Mouse (Mus musculus) heart, adult 11 months (tissue): ENCODE measurements around the gene Cib1.

Experiments used
- DNase-seq: peaks from one replicate; pipeline ENCODE4 v3.0.0; 2022

Cib1 gene

DNA sequence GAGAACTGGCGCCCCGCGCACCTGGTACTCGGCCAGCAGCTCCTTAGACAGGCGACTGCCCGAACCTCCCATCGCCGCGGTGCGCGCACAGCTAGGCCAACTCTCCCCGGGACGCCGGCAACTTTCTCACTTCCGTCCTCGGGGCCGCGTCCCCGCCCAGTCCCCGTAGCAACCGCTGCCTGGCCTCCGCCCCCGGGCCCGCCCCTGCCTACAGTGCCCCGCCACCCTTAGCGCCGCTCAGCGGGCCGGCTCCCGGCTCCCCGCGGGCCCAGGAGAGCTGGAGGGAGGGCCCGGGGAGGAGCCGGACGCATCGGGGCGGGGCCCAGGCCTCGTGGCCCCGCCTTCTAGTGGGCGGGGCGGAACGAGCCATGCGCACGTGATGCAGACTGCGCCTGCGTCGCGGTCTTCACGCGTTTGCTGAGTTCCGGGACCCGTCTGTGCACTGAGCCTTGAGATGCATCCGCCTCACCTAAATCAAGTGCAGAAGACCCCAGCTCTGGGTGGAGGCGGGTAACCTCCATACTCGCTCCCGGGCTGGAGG lies at the start of gene Cib1, which contains the start of gene Gdpgp1:
Gene Cib1 (minus strand): TSS at position 325 of the 541 bp plus-strand sequence.
Gene Gdpgp1 (plus strand): TSS at position 377 of the 541 bp plus-strand sequence.
- peak; percentile 100 for DNase-seq

DNA sequence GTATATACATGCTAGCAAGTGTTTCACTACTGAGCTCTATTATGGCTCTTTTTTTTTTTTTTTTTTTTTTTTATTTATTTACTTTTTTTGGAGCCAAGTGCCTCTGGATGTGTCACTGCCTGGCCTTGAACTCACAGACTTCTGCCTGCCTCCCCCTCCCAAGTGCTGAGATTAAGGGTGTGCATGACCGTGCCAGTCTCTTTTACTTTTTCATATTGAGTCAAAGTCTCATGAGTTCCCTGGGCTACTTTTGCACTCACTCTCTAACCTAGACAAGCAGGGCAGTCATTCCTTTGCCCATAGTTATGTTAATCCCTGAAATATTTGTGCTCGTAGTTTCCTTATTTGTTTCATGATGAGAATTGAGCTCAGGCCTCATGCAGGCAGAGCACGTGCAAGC lies 49.0 kb upstream of the Cib1 start:
- DNase-seq = peak; percentile 57

DNA sequence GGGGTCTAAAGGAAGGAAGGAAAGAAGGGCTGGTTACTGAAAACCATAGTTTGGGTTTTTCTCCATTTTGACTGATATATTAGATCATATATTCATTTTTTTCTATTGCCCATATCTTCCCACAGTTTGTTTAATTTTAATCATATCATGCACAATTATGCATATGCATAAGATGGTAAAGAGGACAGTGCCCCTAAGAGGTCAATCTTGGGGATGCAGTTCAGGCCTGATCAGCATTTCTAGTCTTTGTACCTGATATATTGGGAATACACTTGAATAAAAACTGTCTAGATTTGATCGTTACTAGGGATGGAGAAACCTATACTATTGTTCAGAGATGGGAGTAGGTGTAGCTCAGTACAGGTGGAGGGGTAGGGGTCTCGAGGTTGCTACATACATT lies 48.4 kb upstream of the Cib1 start:
- peak; percentile 46 for DNase-seq

DNA sequence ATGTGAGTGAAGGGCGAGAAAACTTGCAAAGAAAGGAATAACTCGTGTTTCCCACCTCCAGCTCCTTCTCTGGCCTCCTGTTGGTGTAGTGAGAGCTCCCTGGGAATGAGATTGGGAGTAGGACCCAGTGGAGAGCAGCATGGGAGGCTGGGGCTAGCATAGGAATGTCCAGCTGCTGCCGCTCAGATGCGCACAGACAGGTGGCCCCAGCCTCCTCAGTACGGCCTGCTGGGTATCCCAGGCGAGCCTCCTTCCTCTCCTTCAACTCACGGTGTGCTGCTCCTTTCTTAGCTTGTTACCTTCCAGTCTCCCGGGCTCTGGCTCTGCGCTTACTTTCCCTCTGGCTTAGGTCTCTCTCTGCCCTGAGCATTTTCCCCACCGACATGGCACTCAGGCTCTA lies 47.4 kb upstream of the Cib1 start:
- DNase-seq = no peak

DNA sequence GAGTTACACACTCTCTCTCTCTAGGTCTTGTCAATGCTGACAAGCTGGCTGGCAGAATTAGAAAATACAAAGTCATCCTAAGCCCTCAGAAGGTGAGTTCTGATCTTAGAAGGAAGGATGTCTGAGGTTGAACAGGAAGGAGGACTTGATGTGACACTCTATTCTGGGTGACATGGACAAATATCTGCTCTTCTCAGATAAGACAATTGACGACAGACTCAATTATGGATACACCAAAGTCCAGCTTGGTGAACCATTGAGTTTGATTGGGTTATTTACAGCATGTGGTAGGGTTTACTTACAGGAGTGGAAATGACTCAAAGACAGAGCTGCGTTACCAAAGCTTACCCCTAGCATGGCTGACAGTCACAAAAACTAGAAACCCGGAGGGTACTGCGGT lies 43.8 kb upstream of the Cib1 start:
- no peak for DNase-seq

DNA sequence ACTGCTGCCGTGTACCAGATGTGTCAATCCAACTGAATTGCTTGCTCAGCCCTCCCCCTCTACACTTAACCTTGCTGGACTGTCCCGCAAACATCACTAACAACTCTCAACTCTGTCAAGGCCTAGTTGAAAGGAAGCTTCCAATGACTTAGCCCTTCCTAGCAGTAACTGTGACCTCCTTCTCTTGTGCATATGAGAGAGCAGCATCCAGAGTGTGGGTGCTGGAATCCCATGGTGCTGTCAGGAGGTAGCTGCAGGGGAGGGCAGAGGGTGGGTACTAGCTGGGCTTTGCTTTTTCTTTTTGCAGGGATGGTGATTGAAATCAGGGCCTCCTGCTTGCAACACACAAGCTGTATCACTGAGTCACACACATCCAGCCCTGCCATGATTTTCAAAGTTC lies 40.8 kb upstream of the Cib1 start:
- DNase-seq = no peak

DNA sequence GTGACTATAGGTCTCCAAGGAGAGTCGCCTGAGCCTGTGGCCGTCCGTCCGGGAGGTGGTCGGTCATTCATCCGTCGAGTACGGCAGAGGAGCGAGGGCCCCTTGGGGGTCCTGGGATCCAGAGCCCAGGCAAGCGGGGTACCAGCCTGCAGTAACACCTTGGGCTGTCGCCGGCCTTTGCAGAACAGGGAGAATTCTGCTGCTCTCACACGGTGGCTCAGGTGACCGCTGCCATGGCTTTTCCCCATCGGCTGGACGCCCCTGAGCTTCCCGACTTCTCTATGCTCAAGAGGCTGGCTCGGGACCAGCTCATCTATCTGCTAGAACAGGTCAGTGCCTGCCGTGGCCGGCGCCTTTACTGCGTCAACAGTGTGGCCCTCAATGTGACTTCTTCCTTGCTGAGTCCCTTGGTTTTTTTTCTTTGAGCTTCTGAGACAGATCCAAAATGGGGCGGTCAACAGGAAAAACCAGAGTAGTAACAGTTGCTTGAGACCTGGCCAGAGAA lies 37.2 kb upstream of the Cib1 start:
- no peak for DNase-seq

DNA sequence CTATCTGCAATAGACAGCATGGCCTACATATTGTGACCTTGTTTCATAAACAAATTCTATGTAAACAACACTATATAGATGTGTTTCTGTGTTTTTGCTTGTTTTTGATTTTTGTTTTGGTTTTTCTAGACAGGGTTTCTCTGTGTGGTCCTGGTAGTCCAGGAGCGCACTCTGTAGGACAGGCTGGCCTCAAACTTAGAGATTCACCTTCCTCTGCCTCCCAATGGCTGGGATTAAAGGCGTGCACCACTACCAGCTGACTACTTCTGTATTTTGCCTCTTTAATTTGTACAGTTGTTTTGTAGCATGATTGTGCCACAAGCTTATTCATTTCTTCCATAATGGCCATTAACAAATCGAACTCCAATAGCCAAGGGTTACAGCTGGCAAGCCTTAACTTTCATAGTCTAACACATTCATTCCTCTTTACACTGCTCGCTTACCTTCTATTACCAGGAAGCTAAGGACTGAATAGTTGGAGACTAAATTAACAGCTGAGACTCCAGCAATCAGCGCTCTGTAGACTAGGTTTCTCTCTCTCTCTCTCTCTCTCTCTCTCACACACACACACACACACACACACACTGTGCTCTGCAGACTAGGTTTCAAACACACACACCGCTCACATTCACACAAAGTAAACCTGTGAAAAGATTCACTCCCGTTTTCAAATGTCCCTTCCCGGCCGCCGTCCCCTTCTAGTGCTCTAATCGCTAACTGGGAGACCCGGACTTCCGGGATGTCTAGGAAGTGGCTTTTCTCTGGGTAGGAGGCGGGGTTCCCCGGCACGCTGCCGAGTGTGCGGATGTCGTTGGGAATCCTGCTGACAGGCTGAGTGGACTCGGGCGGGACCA lies 36.5 kb upstream of the Cib1 start, which contains the start of gene Vps33b:
Gene Vps33b (plus strand): TSS at position 753 of the 854 bp plus-strand sequence.
- peak; percentile 99 for DNase-seq

DNA sequence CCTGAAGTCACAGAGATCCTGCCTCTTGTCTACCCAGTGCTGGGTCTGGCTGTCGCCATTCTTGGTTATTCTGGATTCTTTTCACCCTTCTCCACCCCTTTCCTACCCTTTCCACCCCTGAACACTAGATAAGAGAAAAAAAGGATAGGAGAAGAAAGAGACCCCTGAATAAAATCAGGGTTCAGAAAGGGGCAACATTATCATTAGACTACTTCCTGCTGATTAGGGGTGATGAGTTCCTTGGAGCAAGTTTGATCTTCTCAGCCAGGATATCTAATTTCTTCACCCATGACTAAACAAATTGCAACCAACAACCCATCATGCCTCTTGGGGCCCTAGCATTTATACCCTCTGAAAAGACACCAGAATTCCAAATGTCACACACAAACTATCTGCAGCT lies 35.2 kb upstream of the Cib1 start:
- DNase-seq = no peak

DNA sequence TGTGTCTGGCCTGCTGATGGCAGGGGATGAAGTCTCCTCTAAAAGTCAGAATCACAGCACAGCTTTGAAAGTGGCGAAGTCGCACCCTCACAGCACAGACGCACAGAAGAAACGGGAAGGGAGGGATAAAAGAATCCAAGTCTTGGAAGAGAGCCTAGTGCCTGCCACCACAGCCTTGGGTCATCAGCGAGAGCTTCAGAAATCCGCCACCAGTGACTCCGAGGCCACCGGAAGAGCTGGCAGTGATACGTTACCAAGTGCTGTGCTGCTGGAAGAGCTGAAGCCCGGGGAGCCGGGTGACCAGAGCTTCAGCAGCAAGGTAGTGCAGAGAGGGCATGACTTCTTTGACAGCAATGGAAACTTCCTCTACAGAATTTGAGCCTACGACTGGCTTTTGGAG lies 32.0 kb upstream of the Cib1 start:
- no peak for DNase-seq

DNA sequence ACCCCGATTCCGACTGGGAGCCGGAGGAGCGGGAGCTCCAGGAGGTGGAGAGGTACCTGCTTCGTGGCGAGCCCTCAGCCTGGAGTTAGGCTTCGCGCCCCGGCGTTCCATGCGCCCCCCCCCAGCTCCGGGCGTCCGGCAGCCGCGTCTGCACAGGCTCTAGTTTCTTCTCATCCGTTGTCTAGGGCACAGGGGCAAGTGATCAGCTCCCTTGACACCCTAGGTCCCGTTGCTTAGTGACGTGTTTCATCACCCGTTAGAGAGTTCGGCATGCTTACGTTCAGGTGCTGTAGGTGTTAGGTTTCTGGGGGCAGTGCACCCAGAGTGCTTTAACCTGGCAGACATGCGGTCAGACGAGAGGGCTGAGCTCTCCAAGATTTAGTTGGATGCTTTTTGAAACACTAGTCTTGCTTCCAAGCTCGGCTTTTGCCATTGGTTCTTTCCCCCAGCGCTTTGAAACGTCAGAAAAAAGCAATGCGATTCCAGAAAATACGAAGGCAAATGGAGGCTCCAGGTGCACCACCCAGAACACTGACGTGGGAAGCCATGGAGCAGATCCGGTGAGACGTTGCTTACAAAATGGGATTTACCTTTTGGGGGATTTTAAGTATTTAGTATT lies 28.9 kb upstream of the Cib1 start:
- no peak for DNase-seq

DNA sequence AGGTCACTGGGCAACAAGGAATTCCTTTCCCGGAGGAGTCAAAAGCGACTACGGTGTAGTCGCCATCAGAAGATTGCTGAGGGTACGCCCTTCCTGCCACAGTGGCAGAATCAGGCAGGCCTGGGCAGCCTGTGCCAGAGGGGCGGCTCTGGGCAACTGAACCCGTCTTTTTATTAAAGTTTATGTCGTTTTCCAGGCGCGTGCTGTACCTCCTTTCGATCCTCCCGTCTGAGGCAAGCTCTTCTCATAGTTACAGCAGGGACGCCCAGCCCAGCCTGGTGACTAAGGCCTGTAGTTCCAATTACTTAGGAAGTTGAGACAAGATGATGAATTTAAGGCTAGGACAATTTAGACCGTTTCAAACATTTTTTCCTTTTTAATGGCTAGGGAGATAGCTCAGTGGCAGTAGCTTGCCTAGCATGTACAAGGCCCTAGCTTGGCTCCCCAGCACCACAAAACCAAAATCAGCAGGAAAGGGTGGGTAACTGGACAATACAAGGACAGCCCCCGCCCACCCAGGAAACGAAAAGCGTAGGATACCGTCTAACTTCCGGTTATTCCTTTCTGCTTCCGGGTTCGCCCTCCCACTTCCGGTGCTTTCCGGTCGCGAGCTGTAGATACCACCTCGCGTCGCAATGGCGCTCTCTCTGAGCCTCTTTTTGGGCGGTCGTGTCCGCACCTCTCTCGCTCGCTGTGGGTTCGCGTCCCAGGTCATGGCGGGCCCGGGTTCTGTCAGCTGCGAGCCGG lies 28.2 kb upstream of the Cib1 start, which contains the start of gene Ngrn:
Gene Ngrn (plus strand): TSS at position 591 of the 747 bp plus-strand sequence.
- peak; percentile 98 for DNase-seq

DNA sequence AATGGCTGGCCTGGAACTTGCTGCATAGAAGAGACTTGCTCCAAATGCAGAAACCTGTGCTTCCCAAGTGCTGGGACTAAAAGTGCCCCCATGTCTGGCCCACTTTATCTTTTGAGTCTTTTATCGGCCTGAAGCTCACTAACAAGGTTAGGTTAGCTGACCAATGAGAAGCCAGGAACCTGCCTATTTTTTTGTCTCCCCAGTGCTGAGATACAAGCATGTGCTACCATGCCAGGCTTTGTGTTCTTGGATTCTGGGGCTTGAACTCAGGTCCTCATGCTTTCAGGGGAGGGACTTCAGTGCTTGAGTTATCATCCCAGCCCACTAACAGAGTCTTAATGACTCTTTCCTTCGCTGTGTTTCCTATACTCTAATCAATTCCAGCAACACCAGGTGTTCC lies 25.1 kb upstream of the Cib1 start:
- no peak for DNase-seq

DNA sequence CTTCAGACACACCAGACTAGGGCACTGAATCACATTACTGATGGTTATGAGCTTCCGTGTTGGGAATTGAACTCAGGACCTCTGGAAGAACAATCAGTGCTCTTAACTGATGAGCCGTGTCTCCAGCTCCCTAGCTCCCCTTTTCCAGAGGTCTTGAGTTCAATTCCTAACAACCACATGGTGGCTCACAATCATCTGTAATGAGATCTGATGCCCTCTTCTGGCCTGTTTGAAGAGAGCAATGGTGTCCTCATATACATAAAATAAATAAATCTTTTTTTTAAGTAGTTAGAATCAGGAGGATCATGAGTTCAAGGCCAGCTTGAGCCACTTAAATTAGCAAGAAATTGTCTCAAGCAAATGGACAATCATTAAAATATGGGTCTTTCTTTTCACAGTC lies 23.4 kb upstream of the Cib1 start:
- no peak for DNase-seq

DNA sequence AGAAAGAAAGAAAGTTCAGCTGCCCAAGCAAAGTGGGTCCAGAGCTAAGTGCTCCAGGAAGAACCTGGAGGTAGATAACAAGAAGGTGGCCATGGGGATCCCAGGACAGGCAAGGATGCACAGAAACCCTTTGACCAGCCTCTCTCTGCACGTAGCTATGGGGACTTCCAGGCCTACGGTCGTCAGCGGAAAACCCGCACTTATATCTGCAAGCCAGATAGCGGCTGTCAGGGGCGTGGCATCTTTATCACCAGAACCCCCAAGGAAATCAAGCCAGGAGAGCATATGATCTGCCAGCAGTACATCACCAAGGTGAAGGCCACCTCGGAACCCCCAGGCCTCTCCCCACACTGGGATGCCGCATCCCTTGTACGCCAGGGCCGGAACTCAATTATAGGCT lies 20.3 kb upstream of the Cib1 start:
- DNase-seq = no peak

DNA sequence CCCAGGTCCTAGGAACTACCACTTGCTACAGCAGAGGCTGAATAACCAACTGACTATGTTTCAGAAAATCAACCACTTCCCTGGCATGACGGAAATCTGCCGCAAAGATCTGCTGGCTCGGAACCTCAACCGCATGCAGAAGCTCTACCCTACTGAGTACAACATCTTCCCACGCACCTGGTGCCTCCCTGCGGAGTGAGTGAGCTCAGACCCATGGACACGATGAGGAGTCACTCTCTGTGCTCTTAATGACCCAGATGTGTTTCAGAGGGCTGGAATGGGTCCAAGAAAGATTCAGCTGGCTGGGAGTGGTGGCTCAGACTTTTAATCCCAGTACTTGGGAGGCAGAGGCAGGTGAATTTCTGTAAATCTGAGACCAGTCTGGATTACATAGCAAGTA lies 19.8 kb upstream of the Cib1 start:
- DNase-seq = no peak

DNA sequence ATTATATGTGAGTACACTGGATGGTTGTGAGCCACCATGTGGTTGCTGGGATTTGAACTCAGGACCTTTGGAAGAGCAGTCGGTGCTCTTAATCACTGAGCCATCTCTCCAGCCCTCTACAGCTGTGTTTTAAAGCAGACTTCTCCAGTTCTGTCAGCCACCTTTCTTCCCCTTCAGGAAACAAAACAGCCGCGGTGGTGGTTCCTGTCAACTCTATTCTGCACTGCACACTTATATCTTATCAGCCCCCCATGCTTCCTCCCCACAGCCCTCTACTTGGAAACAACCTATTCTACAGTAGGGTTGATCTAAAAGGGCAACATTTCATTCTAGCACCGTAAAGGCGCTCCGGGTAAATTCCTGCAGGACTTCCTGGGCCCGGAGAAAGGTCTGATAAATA lies 14.2 kb upstream of the Cib1 start:
- no peak for DNase-seq

DNA sequence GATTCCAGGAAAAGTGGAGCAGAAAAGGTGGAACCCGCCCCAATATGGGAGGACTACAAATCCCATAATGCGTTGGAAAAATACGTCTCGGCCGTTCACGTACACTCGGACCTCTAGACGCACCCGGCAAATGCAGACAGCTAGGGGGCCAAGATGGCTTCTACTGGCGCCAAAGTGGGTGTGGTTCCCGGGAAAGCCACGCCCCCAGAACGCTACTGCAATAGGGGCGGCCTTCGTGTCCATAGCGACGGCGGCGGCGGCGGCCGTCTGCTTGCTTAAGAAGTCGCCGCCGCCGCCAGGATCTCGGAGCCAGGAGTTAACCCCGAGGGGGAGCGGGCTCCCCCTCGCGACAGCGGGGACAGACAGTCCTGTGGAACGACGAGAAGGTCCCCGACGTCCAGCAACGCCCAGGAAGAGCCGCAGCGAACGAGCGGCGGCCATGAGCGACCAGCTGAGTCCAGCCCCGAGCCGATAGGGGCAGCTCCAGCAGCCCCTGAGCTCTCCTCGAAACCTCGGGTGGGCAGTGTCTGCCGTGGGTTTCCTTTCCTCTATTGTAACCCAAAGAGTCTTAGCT lies 13.6 kb upstream of the Cib1 start, which contains the start of gene Ttll13:
Gene Ttll13 (plus strand): TSS at position 229 of the 574 bp plus-strand sequence.
- peak; percentile 100 for DNase-seq

DNA sequence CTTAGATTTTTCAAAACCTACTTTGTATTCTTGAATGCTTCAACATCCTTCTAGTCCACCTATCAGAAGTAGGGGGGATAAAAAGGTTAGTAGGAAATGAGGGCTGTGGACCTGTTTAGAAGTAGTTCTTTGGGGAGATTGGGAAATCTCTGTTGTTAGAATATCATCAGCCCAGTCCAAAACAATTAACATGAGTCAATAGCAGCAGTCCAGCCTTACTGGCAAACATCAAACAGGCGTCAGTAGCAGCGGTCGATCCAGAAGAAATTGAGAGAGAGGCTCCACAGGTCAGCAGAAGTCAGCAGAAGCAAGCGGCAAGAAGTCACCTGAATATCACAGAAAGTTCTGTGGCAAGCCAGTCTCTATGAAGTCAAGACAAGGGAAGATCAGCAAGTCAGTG lies 12.2 kb upstream of the Cib1 start:
- no peak for DNase-seq

DNA sequence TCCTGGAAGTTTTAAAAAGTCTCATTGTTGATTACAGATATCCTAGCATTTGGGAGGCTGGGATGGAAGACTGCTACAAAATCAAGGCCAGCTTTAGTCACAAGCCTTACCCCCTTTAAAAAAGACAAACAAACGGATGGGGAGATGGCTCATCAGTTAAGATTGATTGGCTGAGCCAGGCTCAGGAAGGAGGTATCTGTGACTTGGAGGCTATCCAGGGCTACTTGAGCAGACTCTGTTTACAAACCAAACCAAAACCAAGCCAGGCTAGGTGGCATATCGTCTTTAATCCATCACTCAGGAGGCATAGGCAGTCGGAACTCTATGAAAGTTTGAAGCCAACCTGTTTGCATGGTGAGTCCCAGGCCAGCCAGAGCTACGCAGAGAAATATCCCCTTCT lies 9.0 kb upstream of the Cib1 start:
- DNase-seq = no peak

DNA sequence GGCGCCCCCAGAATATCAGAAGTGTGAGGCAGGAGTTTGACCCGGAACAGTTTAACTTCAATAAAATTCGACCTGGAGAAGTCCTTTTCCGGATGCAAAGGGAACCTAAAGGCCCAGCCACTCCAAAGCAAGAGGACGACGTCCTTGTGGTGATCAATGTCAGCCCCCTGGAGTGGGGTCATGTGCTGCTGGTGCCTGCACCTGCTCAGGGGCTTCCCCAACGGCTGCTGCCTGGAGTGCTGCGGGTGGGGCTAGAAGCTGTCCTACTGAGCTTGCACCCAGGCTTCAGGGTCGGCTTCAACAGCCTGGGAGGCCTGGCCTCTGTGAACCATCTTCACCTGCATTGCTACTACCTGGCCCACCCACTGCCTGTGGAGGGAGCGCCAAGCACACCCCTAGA lies 5.9 kb upstream of the Cib1 start:
- DNase-seq = no peak

DNA sequence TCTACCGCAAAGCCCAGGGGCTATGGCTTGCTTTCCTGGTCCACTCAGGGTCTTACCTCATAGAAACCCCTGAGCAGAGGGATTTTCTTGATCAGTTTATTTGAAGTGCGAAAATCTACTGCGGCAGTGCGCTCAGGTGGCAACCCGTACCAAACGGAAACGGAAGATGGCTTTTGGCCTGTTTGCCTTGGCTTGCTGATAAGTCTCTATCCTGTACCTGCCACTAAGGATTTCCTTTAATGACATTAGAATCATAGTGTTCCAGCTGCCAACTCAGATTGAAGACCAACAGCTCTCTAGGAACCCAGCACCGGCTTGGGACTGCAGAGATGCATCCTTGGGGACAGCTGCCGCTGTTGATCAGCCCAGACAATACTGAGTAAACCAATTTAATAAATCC lies 1.2 kb upstream of the Cib1 start:
- no peak for DNase-seq
